Comparison of ENCODE assay signal across 23 mouse cellular contexts in the genomic region with DNA sequence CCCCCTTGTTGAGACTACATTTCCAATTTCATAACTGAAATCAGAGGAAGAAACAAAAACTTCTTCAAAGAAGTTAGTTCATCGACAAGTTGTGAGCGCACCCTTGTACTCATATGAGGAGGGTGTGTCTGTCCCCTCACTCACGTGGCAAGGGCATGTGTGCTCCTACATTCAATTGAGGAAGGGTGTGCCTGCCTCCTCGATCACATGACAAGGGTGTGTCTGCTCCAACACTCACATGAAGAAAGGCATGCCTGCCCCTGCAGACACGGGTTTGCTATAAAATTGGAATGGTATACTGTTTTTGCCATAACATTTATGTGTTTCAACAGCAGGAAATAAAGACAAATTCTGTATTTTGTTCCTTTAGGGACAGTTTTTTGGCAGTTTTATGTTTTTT.
DNase-seq lines count a peak whose midpoint lies in the region; ATAC-seq lines count a peak whose summit lies in the region.
"Had no signal": no experiment of that assay in that cellular context is flagged by ENCODE, and none has a peak within 500 bp of the region (broad histone marks: within the 10 kb centered on the region; RNA-seq: fewer than 3 reads in every experiment).

No protein-coding gene starts in this region.

- H3K9ac ChIP-seq in midbrain, embryonic 13.5 days (replicated peaks), result no peak overlapping the region
- H3K9ac ChIP-seq: forebrain, embryonic 13.5 days; hindbrain, embryonic 13.5 days; intestine, embryonic 15.5 days had no signal

- DNase-seq in MEL-GATA-1-ER (ENCODE audit: extremely low read depth, low read depth), result peak; percentile 8
- peak; percentile 18 for DNase-seq in ZHBTc4 (ENCODE audit: low read depth, low spot score)
- DNase-seq in thymus, postnatal 0 days (ENCODE audit: low spot score), result no peak
- DNase-seq in left cerebral cortex, adult 18-20 months (ENCODE audit: low spot score in 2 of 2), result no peak
- DNase-seq: adrenal gland, postnatal 10 days; adrenal gland, postnatal 36 days; cerebellum, adult 18-20 months; cerebellum, adult 9-10 months; cerebellum, postnatal 14 days; gastrocnemius, adult 2 months; gastrocnemius, postnatal 14 days had no signal

- H3K4me2 ChIP-seq in midbrain, embryonic 13.5 days (replicated peaks), result no peak overlapping the region
- H3K4me2 ChIP-seq: forebrain, embryonic 13.5 days; heart, embryonic 11.5 days; hindbrain, embryonic 13.5 days; intestine, embryonic 15.5 days had no signal

- H3K4me1 ChIP-seq in megakaryocyte, embryonic 14.5 days, result no peaks in the 10 kb centered on the region
- H3K4me1 ChIP-seq in midbrain, embryonic 13.5 days (replicated peaks), result no peaks in the 10 kb centered on the region
- H3K4me1 ChIP-seq: forebrain, embryonic 13.5 days; hindbrain, embryonic 13.5 days; intestine, embryonic 15.5 days had no signal

- WGBS in midbrain, embryonic 13.5 days, result 88% methylated on average over 5 of the region's 5 CpGs

- no peak overlapping the region for H3K27ac ChIP-seq in midbrain, embryonic 13.5 days
- H3K27ac ChIP-seq: forebrain, embryonic 10.5 days; forebrain, embryonic 13.5 days; gastrocnemius, adult 2 months; hindbrain, embryonic 13.5 days; intestine, embryonic 15.5 days had no signal

- no peaks in the 10 kb centered on the region for H3K27me3 ChIP-seq in megakaryocyte, embryonic 14.5 days (replicated peaks)
- no peaks in the 10 kb centered on the region for H3K27me3 ChIP-seq in midbrain, embryonic 13.5 days
- H3K27me3 ChIP-seq: forebrain, embryonic 13.5 days; hindbrain, embryonic 13.5 days; intestine, embryonic 15.5 days had no signal

- no peaks in the 10 kb centered on the region for H3K36me3 ChIP-seq in megakaryocyte, embryonic 14.5 days (replicated peaks; ENCODE audit: low read length)
- no peaks in the 10 kb centered on the region for H3K36me3 ChIP-seq in midbrain, embryonic 13.5 days
- H3K36me3 ChIP-seq: forebrain, embryonic 10.5 days; hindbrain, embryonic 13.5 days; intestine, embryonic 15.5 days had no signal

- peaks cover 3% of the 10 kb centered on the region; the same call in 1 of the 2 replicates for H3K9me3 ChIP-seq in megakaryocyte, embryonic 14.5 days
- no peaks in the 10 kb centered on the region for H3K9me3 ChIP-seq in midbrain, embryonic 13.5 days
- H3K9me3 ChIP-seq: forebrain, embryonic 10.5 days; forebrain, embryonic 13.5 days; hindbrain, embryonic 13.5 days; intestine, embryonic 15.5 days had no signal

- no peak for ATAC-seq in midbrain, embryonic 13.5 days
- ATAC-seq: activated CD4-positive, CD25-positive, alpha-beta regulatory T cell, adult 4 months; CD4-positive, CD25-positive, alpha-beta regulatory T cell, adult 4 months; forebrain, embryonic 13.5 days; forebrain, embryonic 16.5 days; hindbrain, embryonic 16.5 days; intestine, embryonic 15.5 days; Patski had no signal

- H3K4me3 ChIP-seq in megakaryocyte, embryonic 14.5 days (replicated peaks), result peak overlapping the region; percentile 11
- no peak overlapping the region for H3K4me3 ChIP-seq in midbrain, embryonic 13.5 days (replicated peaks)
- H3K4me3 ChIP-seq: forebrain, embryonic 10.5 days; forebrain, embryonic 13.5 days; gastrocnemius, adult 2 months; hindbrain, embryonic 13.5 days; intestine, embryonic 15.5 days had no signal

Comparison
In these comparisons a context has a peak if more than half of its experiments do, and no peak if none do; other contexts are left out.
1. DNase-seq: peak in MEL-GATA-1-ER (single experiment) and ZHBTc4 (single experiment); none in thymus, postnatal 0 days (single experiment) and left cerebral cortex, adult 18-20 months (0 of 2).